Mouse (Mus musculus): ENCODE measurements around the gene Il12rb1. TPM values are rescaled to one million over a fixed set of nuclear protein-coding genes. Genes with fewer than 3 reads are reported as not detected.
"Not testable (repeated sequence)": the region's sequence is repeated elsewhere in the genome, so short reads cannot be mapped to it uniquely, and the experiment has no call there.

Il12rb1 gene
- polyA plus RNA-seq, 1 experiment from 2014 or later, result 0.16 TPM

DNA sequence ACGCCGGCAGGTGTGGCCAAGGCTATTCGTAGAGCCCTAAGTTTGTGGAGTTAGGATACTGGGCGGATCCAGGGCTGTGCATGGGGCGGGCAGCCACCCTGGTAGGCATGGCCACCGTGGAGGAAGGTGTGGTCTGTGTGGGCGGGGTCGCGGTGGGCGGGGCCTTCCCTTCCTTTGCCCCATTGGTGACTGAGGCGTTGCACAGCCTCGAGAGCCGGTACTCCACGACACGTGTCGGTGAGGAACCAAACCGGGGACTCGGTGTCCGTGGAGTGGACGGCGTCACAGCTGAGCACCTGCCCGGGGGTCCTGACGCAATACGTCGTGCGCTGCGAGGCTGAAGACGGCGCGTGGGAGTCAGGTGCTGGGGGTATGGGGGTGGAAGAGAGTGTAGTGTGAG, 8.4 kb downstream of the Il12rb1 start:
- Histone ChIP-seq H3K36me3 (ENCODE audit: insufficient read depth, low read length) (no peaks in the 10 kb centered on the region), H3K9me3 (ENCODE audit: low read length) (no peaks in the 10 kb centered on the region), H3K27me3 (replicated peaks; ENCODE audit: insufficient read depth, low read length) (no peaks in the 10 kb centered on the region), H3K4me2 (replicated peaks; ENCODE audit: low read depth, low read length) (peak overlapping the region; percentile 28; the same call in 1 of the 2 replicates), H3K27ac (ENCODE audit: low read length) (no peak overlapping the region), H3K9ac (replicated peaks; ENCODE audit: low read depth) (no peak overlapping the region), H3K4me1 (ENCODE audit: insufficient read depth, low read depth, low read length) (no peaks in the 10 kb centered on the region), H3K4me3 (ENCODE audit: low read depth, low read length) (no peak overlapping the region)
- TF ChIP-seq EP300 (IDR thresholded peaks at IDR 0.05) (no peak), CTCF (IDR thresholded peaks at IDR 0.05) (no peak)
- DNase-seq (ENCODE audit: low spot score) (peak; percentile 63), ATAC-seq (peak; percentile 66)
- 11% methylated on average over 25 of the region's 30 CpGs for WGBS

DNA sequence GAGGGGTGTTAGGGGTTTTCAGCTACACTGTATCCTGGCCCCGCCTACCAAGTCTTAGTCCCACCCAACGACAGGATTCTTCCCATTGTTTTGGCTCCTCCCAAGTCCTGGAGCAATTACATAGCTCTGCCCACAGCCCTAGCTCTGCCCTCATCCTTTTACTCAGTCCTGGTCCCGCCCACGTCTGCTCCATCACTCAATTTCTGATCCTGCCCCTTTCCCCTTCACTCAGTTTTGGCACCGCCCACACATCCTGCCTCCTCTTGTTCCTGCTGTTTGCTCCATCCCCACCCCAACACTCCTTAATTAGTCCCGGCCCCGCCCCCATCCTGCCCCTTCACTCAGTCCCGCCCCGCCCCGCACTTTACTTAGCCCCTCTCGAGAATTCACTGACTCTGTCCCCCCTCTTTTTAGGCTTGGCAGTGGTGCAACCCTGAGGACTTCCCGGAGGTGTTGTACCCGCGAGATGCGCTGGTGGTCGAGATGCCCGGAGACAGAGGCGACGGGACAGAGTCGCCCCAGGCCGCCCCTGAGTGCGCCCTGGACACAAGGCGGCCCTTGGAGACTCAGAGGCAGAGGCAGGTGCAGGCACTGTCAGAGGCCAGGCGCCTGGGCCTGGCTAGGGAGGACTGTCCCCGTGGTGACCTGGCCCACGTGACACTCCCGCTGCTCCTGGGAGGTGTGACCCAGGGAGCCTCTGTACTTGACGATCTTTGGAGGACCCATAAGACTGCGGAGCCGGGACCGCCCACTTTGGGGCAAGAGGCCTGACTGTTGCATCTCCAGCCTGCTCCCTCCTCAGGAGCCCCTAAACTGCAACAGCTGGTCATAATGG, 12.1 kb downstream of the Il12rb1 start:
- no peak overlapping the region for H3K9ac ChIP-seq (replicated peaks; ENCODE audit: low read depth)
- H3K27ac ChIP-seq (ENCODE audit: low read length), result no peak overlapping the region
- H3K36me3 ChIP-seq (ENCODE audit: insufficient read depth, low read length), result no peaks in the 10 kb centered on the region
- ATAC-seq (peak; percentile 87), DNase-seq (ENCODE audit: low spot score) (peak; percentile 92)
- WGBS, result 6% methylated on average over 31 of the region's 31 CpGs
- no peak for TF ChIP-seq CTCF (IDR thresholded peaks at IDR 0.05)
- TF ChIP-seq EP300 (IDR thresholded peaks at IDR 0.05), result no peak
- H3K4me1 ChIP-seq (ENCODE audit: insufficient read depth, low read depth, low read length), result no peaks in the 10 kb centered on the region
- H3K27me3 ChIP-seq (replicated peaks; ENCODE audit: insufficient read depth, low read length), result no peaks in the 10 kb centered on the region
- no peak overlapping the region for H3K4me3 ChIP-seq (ENCODE audit: low read depth, low read length)
- H3K9me3 ChIP-seq (ENCODE audit: low read length), result no peaks in the 10 kb centered on the region
- H3K4me2 ChIP-seq (replicated peaks; ENCODE audit: low read depth, low read length), result 0 out of 2 replicates have a peak overlapping the region, but pooled peaks have one; percentile 15

DNA sequence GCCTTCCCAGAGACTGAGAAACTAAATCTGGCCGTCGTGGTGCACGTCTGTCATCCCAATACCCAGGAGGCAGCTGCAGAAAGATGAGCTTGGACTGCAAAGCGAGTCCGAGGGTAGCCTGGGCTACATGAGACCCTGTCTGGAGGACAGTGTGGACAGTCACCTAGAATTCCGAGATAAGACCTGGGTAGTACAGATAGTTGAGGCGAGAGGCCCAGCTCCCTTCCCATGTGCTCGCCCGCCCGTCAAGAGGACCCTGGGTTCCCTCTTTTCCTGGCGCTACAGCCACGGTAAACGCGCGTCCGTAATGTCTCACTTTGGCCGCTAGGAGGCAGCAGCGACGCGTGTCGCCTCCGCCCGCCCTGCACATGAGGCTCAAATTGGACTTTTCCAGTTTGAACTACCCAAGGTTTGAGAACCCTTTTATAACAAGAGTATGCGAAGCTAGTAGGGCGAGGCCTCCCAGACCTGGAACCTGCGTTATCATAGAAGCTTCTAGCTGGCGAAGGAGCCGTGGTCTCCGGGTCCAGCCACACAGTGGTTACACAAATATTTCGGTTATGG, 13.2 kb downstream of the Il12rb1 start:
- ATAC-seq (peak; percentile 40), DNase-seq (ENCODE audit: low spot score) (peak; percentile 79)
- no peaks in the 10 kb centered on the region for H3K27me3 ChIP-seq (replicated peaks; ENCODE audit: insufficient read depth, low read length)
- TF ChIP-seq CTCF (IDR thresholded peaks at IDR 0.05) (peak; percentile 99), EP300 (IDR thresholded peaks at IDR 0.05) (no peak)
- H3K9ac ChIP-seq (replicated peaks; ENCODE audit: low read depth), result no peak overlapping the region
- 15% methylated on average over 30 of the region's 30 CpGs for WGBS
- H3K27ac ChIP-seq (ENCODE audit: low read length), result no peak overlapping the region
- no peaks in the 10 kb centered on the region for H3K9me3 ChIP-seq (ENCODE audit: low read length)
- H3K4me1 ChIP-seq (ENCODE audit: insufficient read depth, low read depth, low read length), result no peaks in the 10 kb centered on the region
- H3K4me3 ChIP-seq (ENCODE audit: low read depth, low read length), result no peak overlapping the region
- H3K4me2 ChIP-seq (replicated peaks; ENCODE audit: low read depth, low read length), result no peak overlapping the region
- no peaks in the 10 kb centered on the region for H3K36me3 ChIP-seq (ENCODE audit: insufficient read depth, low read length)

DNA sequence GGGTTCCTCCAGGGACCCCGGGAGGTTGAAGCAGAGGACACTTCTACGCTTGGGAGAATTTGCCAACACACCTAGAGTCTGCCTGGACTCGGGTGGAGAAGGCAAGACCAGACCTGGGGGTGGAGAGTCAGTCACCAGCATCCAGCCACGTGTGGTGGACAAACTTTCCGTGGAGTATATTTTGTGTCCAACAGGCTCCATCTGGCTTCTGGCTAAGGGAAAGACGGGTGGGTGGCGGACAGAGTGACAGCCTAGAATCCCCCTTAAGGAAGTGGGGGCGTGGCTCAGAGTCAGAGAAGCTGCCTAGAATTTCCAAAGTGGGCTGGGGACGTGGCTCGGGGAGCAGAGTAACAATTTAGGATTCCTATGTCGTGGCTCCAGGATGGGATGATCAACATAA, 13.7 kb downstream of the Il12rb1 start:
- H3K4me1 ChIP-seq (ENCODE audit: insufficient read depth, low read depth, low read length), result no peaks in the 10 kb centered on the region
- ATAC-seq, result no peak
- H3K27ac ChIP-seq (ENCODE audit: low read length), result no peak overlapping the region
- no peak for DNase-seq (ENCODE audit: low spot score)
- H3K9me3 ChIP-seq (ENCODE audit: low read length), result no peaks in the 10 kb centered on the region
- no peaks in the 10 kb centered on the region for H3K36me3 ChIP-seq (ENCODE audit: insufficient read depth, low read length)
- TF ChIP-seq CTCF (IDR thresholded peaks at IDR 0.05) (no peak), EP300 (IDR thresholded peaks at IDR 0.05) (no peak)
- no peak overlapping the region for H3K4me2 ChIP-seq (replicated peaks; ENCODE audit: low read depth, low read length)
- no peaks in the 10 kb centered on the region for H3K27me3 ChIP-seq (replicated peaks; ENCODE audit: insufficient read depth, low read length)
- no peak overlapping the region for H3K4me3 ChIP-seq (ENCODE audit: low read depth, low read length)
- WGBS, result 34% methylated on average over 11 of the region's 11 CpGs
- no peak overlapping the region for H3K9ac ChIP-seq (replicated peaks; ENCODE audit: low read depth)

DNA sequence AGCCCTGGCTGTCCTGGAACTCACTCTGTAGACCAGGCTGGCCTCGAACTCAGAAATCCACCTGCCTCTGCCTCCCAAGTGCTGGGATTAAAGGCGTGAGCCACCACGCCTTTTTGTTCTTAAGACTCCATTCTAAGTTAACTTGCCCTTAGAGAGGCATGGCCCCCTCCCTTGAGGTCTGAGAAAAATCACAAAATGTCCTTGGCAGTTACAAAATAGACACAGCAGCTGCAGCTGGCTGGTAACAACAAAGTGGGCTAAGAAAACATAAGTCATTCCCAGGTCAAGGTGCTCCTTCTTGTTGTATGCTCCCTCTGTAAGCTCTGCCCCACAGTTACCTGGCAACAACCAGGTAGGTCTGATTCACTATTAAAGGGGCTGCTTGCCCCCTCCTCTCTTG, 14.3 kb downstream of the Il12rb1 start:
- not testable (repeated sequence) for H3K4me1 ChIP-seq (ENCODE audit: insufficient read depth, low read depth, low read length); H3K9me3 ChIP-seq (ENCODE audit: low read length); H3K27ac ChIP-seq (ENCODE audit: low read length); ATAC-seq; H3K9ac ChIP-seq (replicated peaks; ENCODE audit: low read depth); H3K36me3 ChIP-seq (ENCODE audit: insufficient read depth, low read length); H3K4me2 ChIP-seq (replicated peaks; ENCODE audit: low read depth, low read length); H3K27me3 ChIP-seq (replicated peaks; ENCODE audit: insufficient read depth, low read length); H3K4me3 ChIP-seq (ENCODE audit: low read depth, low read length); DNase-seq (ENCODE audit: low spot score)
- 0 out of 2 replicates have a peak, but pooled peaks have one; percentile 26 for TF ChIP-seq EP300 (IDR thresholded peaks at IDR 0.05)
- WGBS, result 83% methylated on average over 3 of the region's 3 CpGs

DNA sequence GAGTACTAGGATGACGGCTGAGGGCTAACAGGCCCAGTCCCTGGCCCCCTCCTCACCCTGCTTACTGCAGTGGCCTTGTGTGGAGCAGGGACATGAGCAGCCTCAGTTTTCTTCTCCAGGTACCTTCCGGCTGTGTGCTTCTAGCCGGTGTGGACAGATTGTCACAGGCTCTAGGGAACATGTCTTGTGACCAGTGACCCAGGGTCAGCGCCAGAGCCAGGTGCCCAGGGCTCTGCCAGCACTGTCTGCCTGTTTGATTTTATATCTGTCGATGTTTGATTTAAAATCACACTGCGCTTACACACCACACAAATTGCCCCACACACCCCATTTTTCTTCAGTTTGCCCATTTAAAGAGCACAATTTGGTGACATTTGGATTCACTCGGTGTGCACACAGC, 15.6 kb downstream of the Il12rb1 start:
- Histone ChIP-seq H3K4me2 (replicated peaks; ENCODE audit: low read depth, low read length) (no peak overlapping the region), H3K27ac (ENCODE audit: low read length) (no peak overlapping the region), H3K4me1 (ENCODE audit: insufficient read depth, low read depth, low read length) (no peaks in the 10 kb centered on the region), H3K36me3 (ENCODE audit: insufficient read depth, low read length) (no peaks in the 10 kb centered on the region), H3K9me3 (ENCODE audit: low read length) (no peaks in the 10 kb centered on the region), H3K27me3 (replicated peaks; ENCODE audit: insufficient read depth, low read length) (no peaks in the 10 kb centered on the region), H3K9ac (replicated peaks; ENCODE audit: low read depth) (no peak overlapping the region), H3K4me3 (ENCODE audit: low read depth, low read length) (no peak overlapping the region)
- DNase-seq (ENCODE audit: low spot score), result no peak
- no peak for TF ChIP-seq EP300 (IDR thresholded peaks at IDR 0.05)
- no peak for TF ChIP-seq CTCF (IDR thresholded peaks at IDR 0.05)
- whole genome bisulfite sequencing, result 85% methylated on average over 7 of the region's 7 CpGs
- ATAC-seq, result no peak

Measured in lung, postnatal 0 days (tissue).